Mouse (Mus musculus) hindbrain, embryonic 11.5 days (tissue): Measurements from ENCODE around the gene Slc7a11. TPM values are rescaled to one million over a fixed set of nuclear protein-coding genes. Genes with fewer than 3 reads are reported as not detected.
A peak's percentile ranks its signal among the peaks of the same experiment; 100 is the strongest.

Experiments used
- ATAC-seq: fragments of 200-750 bp; cut with Nextera tagmentation; 2 replicates; pipeline ENCODE4 v1.8.0; 2017; ENCODE audit warnings: mild to moderate bottlenecking, moderate TSS enrichment, moderate library complexity; ENCODE audit not compliant: low FRiP score
- DNase-seq: peaks from one replicate; pipeline ENCODE4 v3.0.0-alpha.2; 2015; ENCODE audit warnings: low spot score
- H3K27ac ChIP-seq: fragments of 300-500 bp; sonication (generic); 2 replicates; pipeline ENCODE4 v1.5.1; 2014; ENCODE audit warnings: mild to moderate bottlenecking, low read depth, low read length
- H3K27me3 ChIP-seq: fragments of 300-500 bp; sonication (generic); 2 replicates; pipeline ENCODE4 v1.6.1; 2014; ENCODE audit warnings: mild to moderate bottlenecking, low read length, moderate library complexity, mixed read lengths; ENCODE audit not compliant: control insufficient read depth, insufficient read depth
- H3K36me3 ChIP-seq: fragments of 300-500 bp; sonication (generic); 2 replicates; pipeline ENCODE4 v1.6.1; 2014; ENCODE audit warnings: mild to moderate bottlenecking, low read length, moderate library complexity, mixed read lengths; ENCODE audit not compliant: control insufficient read depth, insufficient read depth
- H3K4me1 ChIP-seq: fragments of 300-500 bp; sonication (generic); replicated peaks from 2 replicates; pipeline ENCODE4 v1.6.1; 2014; ENCODE audit warnings: low read length, mixed read lengths; ENCODE audit not compliant: control insufficient read depth, insufficient read depth
- H3K4me2 ChIP-seq: fragments of 300-500 bp; sonication (generic); replicated peaks from 2 replicates; pipeline ENCODE4 v1.6.1; 2014; ENCODE audit warnings: mild to moderate bottlenecking, low read depth, low read length
- H3K4me3 ChIP-seq: fragments of 300-500 bp; sonication (generic); 2 replicates; pipeline ENCODE4 v1.5.1; 2014; ENCODE audit warnings: low read depth, low read length
- H3K9ac ChIP-seq: fragments of 300-500 bp; sonication (generic); 2 replicates; pipeline ENCODE4 v1.6.1; 2014; ENCODE audit warnings: low read depth, low read length
- H3K9me3 ChIP-seq: fragments of 300-500 bp; sonication (generic); 2 replicates; pipeline ENCODE4 v1.6.1; 2016; ENCODE audit warnings: low read length; ENCODE audit not compliant: control insufficient read depth
- WGBS: fragments of 180-500 bp; shearing (Covaris S2); extraction: QIAGEN DNeasy Blood & Tissue Kit; methylation state at CpG from one replicate; pipeline ENCODE4 v1.1.7; 2014; 5-methylcytosine and 5-hydroxymethylcytosine counted together
- polyA plus RNA-seq: library from polyadenylated mRNA; unstranded; fragments of >200 nt; fragmentation: Nextera tagmentation; extraction: Ambion mirVana; gene quantifications from 2 replicates; pipeline ENCODE4 v1.2.1, GENCODE M21; 2014

The Slc7a11 gene
- polyA plus RNA-seq, 1 experiment from 2014 or later: 0.26 TPM

DNA sequence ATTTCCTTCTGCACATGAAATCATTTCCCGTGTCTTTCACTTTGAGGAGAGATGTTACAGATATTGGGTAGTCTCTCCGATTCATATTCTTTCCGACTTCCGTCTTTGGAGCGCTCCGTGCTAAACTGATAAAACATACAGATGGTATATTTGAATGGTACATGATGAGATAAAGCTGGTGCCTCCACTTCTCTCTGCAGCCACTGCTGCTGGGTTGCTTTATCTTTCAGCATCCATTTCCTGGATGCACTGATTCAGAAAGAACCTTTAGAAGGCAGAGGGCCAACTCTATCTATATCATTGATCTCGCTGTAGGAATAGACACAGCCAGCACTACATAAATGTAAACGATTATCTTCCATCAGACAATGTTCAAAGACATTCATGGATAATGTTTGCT, 12.6 kb downstream of the Slc7a11 start:
- no peak for DNase-seq
- no peaks in the 10 kb centered on the region for H3K27me3 ChIP-seq
- no peak overlapping the region for H3K9ac ChIP-seq
- no peak overlapping the region for H3K4me2 ChIP-seq
- H3K4me3 ChIP-seq: no peak overlapping the region
- H3K4me1 ChIP-seq: no peaks in the 10 kb centered on the region
- H3K9me3 ChIP-seq: no peaks in the 10 kb centered on the region
- no peak for ATAC-seq
- no peaks in the 10 kb centered on the region for H3K36me3 ChIP-seq
- WGBS: 94% methylated on average over 8 of the region's 8 CpGs
- no peak overlapping the region for H3K27ac ChIP-seq

DNA sequence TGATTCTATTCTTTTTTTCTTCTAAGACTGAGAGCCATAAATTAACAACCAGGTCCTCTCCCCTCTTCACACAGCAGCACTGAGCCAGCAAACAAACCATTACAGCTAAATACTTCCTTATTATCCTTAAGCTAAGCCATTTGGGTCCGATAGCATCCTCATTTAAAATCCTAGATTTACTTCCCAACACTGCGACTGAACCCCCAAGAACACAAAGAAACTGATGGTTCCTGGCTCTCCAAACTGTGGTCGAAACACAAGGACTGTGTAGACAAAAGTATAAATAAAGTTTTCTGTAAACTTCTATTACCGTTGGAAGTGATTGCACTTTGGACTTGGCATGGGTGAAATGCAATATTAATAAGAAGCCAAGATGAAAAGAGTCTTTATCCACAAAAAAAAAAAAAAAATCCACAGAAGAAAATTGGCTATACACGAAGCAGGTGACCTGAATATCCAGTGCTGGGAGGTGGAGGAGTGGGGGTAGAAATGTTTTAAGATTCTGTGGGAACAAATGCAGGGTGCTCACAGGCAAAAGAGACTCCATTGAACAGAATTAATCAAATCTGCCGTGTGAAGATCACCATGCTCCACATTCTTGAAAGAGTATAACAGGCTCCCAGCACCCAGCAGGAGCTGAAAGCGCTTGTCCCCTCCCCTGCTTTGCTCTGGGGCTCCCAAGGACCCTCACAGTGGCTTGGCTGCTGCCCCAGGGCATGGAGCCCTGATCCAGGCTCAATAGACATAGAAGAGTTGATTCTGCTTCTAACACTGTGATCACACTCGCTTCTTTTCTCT, 21.7 kb downstream of the Slc7a11 start:
- H3K4me3 ChIP-seq: no peak overlapping the region
- ATAC-seq: peak; percentile 75; the same call in 1 of the 2 replicates
- no peaks in the 10 kb centered on the region for H3K27me3 ChIP-seq
- H3K9me3 ChIP-seq: no peaks in the 10 kb centered on the region
- no peak overlapping the region for H3K9ac ChIP-seq
- WGBS: 46% methylated on average over 8 of the region's 8 CpGs
- H3K36me3 ChIP-seq: no peaks in the 10 kb centered on the region
- 0 out of 2 replicates have a peak overlapping the region, but pooled peaks have one; percentile 17 for H3K27ac ChIP-seq
- peak; percentile 36 for DNase-seq
- no peaks in the 10 kb centered on the region for H3K4me1 ChIP-seq
- H3K4me2 ChIP-seq: no peak overlapping the region

DNA sequence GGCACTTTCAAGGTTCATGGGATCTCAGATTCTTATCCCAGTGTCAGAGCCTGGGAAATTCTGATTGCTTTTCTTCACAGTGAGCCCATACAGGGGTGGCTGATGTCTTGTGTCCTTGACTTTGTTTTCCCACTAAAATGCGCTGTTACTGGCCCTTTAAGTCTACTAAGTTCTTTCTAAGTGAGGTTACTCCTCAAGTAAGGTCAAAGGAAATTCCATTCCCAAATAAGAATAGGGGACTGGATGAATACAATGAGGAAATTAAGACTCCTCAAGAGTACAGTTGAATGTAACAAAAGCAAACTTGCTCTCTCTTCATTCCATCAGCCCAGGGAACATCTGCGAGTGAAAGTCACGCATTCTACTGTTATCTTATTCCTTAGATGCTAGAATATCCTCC, 24.3 kb downstream of the Slc7a11 start:
- 90% methylated on average over 3 of the region's 3 CpGs for WGBS
- no peak overlapping the region for H3K27ac ChIP-seq
- H3K9ac ChIP-seq: no peak overlapping the region
- H3K4me2 ChIP-seq: no peak overlapping the region
- H3K27me3 ChIP-seq: no peaks in the 10 kb centered on the region
- no peaks in the 10 kb centered on the region for H3K36me3 ChIP-seq
- no peak for ATAC-seq
- H3K4me3 ChIP-seq: no peak overlapping the region
- no peak for DNase-seq
- no peaks in the 10 kb centered on the region for H3K4me1 ChIP-seq
- no peaks in the 10 kb centered on the region for H3K9me3 ChIP-seq

DNA sequence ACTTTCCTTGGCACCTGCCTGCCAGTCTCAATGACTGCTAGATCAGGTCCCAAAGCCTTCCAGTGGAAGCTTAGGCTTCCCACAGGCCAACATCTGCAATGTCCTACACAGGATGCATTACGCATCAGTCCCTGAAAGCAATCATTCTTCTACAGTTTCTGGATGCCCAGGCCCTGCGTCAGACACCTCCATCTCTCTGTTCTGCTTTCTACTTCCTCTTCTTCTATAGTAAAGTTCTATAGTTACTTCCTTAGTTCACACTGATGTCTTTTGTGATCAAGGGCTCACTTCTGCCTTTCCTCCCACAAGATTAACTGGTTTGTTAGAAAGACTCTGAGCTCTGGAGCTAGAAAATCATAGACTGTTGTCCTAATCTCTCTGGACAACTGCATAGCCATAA, 36.6 kb downstream of the Slc7a11 start:
- no peaks in the 10 kb centered on the region for H3K4me1 ChIP-seq
- no peak for ATAC-seq
- no peak overlapping the region for H3K4me3 ChIP-seq
- no peaks in the 10 kb centered on the region for H3K36me3 ChIP-seq
- WGBS: 87% methylated on average over 2 of the region's 2 CpGs
- H3K27me3 ChIP-seq: no peaks in the 10 kb centered on the region
- DNase-seq: no peak
- H3K9ac ChIP-seq: no peak overlapping the region
- no peak overlapping the region for H3K4me2 ChIP-seq
- no peaks in the 10 kb centered on the region for H3K9me3 ChIP-seq
- H3K27ac ChIP-seq: no peak overlapping the region

DNA sequence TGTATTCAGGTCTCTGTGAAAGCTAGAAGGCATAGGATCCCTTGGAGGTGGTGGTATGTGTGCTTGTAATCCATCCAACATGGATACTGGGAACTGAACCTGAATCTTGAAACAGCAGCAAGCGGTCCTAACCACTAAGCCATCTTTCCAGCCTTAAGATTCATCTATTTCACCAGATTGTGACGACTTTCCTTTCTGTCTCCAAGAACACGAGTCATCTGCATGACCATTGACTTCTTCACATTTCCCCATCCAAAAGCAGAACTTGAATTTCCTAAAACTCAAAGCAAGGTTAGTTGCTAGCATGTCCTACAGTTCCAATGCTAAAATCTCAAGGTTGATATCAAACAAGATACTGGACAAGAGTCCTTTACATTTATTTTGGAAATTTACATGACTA, 37.5 kb downstream of the Slc7a11 start:
- H3K4me2 ChIP-seq: no peak overlapping the region
- DNase-seq (no peak), ATAC-seq (no peak)
- WGBS: 74% methylated on average over 3 of the region's 3 CpGs
- no peak overlapping the region for H3K4me3 ChIP-seq
- H3K27me3 ChIP-seq: no peaks in the 10 kb centered on the region
- H3K9me3 ChIP-seq: no peaks in the 10 kb centered on the region
- no peak overlapping the region for H3K9ac ChIP-seq
- H3K27ac ChIP-seq: no peak overlapping the region
- H3K4me1 ChIP-seq: no peaks in the 10 kb centered on the region
- no peaks in the 10 kb centered on the region for H3K36me3 ChIP-seq

DNA sequence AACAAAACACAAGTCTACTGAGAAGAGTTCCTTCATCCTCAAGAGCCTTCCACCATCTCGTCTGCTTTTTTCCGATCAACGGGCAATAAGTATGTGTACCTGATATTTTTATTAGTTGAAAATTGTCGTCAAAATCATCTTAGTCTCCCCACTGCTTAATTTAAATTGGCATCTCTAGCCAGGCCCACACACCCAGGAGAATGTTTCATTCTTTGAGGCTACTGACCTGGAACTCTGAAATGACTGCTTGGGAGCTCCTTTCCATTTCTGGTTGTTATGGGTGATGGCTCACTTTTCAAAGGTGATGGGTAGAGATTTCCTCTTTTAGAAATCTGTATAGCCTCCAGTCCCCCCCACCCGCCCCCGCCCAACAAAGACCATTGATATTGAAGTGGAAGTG, 54.6 kb downstream of the Slc7a11 start:
- WGBS: 74% methylated on average over 6 of the region's 6 CpGs
- Histone ChIP-seq H3K36me3 (no peaks in the 10 kb centered on the region), H3K27ac (no peak overlapping the region), H3K4me1 (0 out of 2 replicates have a peak, but pooled peaks cover 3% of the 10 kb centered on the region), H3K9me3 (no peaks in the 10 kb centered on the region), H3K4me3 (no peak overlapping the region), H3K27me3 (no peaks in the 10 kb centered on the region), H3K9ac (no peak overlapping the region), H3K4me2 (no peak overlapping the region)
- ATAC-seq (no peak), DNase-seq (no peak)

DNA sequence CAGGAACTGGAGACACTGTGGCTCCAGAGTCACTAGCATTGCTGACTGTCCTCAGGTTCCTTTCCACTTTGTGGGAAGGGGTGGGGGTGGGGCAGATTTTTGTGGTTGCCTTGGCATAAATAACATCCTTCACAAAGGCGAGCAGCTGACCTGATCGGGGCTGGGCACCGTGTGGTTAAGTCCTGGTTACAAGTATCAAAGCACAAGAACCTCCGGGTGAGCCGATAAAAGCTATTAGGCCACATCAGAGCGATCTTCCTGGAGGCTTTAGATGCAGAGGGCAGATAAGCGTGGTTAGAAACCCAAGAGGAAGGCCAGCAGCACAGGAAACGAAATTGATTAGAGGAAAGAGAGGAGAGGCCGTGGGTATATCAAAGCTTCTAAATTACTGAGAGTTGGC, 55.1 kb downstream of the Slc7a11 start:
- 0 out of 2 replicates have a peak, but pooled peaks cover 3% of the 10 kb centered on the region for H3K4me1 ChIP-seq

DNA sequence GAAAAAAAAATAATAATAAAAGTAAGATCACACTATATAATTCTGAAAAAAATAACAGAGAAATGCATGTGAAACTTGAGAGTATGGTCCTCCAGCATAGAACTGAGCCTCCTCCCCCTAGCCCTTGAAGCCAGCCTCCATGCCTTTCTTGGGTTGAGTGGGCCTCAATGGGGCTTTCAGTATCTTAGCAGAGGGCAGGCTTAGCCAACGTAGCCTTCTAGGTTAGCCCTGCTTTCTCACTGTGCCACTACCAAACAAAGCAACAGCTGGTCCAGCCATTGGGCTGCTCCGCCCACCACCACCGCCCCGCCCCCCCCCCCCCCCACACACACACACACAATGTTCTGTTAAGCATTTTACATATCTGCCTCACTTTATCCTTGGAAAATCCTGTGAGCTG, 56.1 kb downstream of the Slc7a11 start:
- Histone ChIP-seq H3K27ac (no peak overlapping the region), H3K9ac (no peak overlapping the region), H3K9me3 (no peaks in the 10 kb centered on the region), H3K4me3 (no peak overlapping the region), H3K27me3 (no peaks in the 10 kb centered on the region), H3K4me2 (no peak overlapping the region), H3K4me1 (0 out of 2 replicates have a peak, but pooled peaks cover 3% of the 10 kb centered on the region), H3K36me3 (no peaks in the 10 kb centered on the region)
- WGBS: 37% methylated on average over 4 of the region's 4 CpGs
- no peak for DNase-seq
- peak; percentile 57 for ATAC-seq

More for the DNA sequence above, 55.1 kb downstream of the Slc7a11 start:
- 57% methylated on average over 9 of the region's 9 CpGs for WGBS
- Histone ChIP-seq H3K27ac (no peak overlapping the region), H3K27me3 (no peaks in the 10 kb centered on the region), H3K9me3 (no peaks in the 10 kb centered on the region), H3K36me3 (no peaks in the 10 kb centered on the region), H3K9ac (no peak overlapping the region), H3K4me2 (no peak overlapping the region), H3K4me3 (no peak overlapping the region)
- peak; percentile 26; the same call in 1 of the 2 replicates for ATAC-seq
- DNase-seq: no peak
